Mouse (Mus musculus) megakaryocyte, embryonic 14.5 days (primary cell): Measurements from ENCODE around the gene Slc6a21.

Source experiments
- FLI1 ChIP-seq: IDR thresholded peaks from 2 replicates; pipeline ENCODE4 v1.6.1; 2012; ENCODE audit warnings: low read length, inconsistent platforms, mixed read lengths
- GATA1 ChIP-seq: IDR thresholded peaks from 3 replicates; pipeline ENCODE4 v1.6.1; 2012; ENCODE audit warnings: mixed read lengths, low read length, inconsistent platforms, borderline replicate concordance

DNA sequence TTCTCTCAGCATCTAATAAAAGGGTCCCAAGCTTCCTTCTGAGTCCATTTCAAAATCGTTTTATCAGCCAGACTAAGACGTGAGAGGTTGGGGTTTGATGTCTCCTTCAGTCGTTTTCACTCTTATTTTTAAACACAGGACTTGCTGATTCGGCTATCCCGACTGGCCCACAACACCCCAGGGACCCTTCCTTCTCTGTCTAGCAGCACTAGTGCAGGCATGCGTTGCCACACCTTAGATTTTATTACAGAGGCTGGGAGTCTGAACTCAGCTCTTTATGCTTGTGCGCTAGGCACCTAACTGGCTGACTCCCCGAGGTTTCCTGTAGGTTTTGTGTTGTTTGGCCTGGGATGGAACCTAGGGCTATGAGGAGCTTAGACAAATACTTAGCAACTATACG lies 36.2 kb downstream of the Slc6a21 start:
- TF ChIP-seq GATA1 (no peak), FLI1 (no peak)
